Comparison of ENCODE assay signal across 26 mouse cellular contexts in the genomic region with DNA sequence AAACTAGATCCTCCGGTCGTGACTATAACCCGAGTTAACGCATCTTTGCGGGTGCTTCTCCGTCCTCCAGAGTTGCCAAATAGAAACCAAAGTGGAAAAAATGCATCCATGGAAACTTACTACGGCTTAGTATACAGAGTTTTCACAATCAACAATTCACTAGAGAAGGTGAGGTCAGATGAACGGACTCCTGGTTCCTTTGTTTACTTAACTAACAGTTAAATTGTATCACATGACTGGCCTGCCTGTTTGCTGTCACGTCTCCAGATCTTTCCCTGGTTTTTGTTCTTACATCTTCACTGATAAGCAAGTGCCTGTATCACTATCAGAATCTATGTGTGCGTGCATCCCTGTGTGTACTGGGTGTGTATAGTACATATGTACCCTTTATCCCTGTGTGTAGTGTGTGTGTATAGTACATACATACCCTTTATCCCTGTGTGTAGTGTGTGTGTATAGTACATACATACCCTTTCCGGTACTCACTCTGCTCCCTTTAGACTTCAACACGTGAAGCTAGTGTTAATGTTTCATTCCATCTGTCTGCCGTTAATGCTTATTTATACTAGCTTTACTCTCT. TPM values are rescaled to one million over a fixed set of nuclear protein-coding genes. Genes with fewer than 3 reads are reported as not detected.
DNase-seq lines count a peak whose midpoint lies in the region; ATAC-seq and TF ChIP-seq lines count a peak whose summit lies in the region.
"Had no signal": no experiment of that assay in that cellular context is flagged by ENCODE, and none has a peak within 500 bp of the region (broad histone marks: within the 10 kb centered on the region; RNA-seq: fewer than 3 reads in every experiment).

No protein-coding gene starts in this region.

- ATAC-seq in liver, embryonic 12.5 days, result no peak
- ATAC-seq in lung, postnatal 0 days, result peak; percentile 23; the same call in 1 of the 2 replicates
- ATAC-seq in intestine, postnatal 0 days, result 0 out of 2 replicates have a peak, but pooled peaks have one; percentile 41
- ATAC-seq in stomach, postnatal 0 days (ENCODE audit: low FRiP score, low TSS enrichment), result peak; percentile 47
- no peak for ATAC-seq in kidney, embryonic 14.5 days (ENCODE audit: low FRiP score, low TSS enrichment)
- ATAC-seq in CD4-positive, CD25-positive, alpha-beta regulatory T cell, adult 4 months, result no peak
- ATAC-seq: activated CD4-positive, CD25-positive, alpha-beta regulatory T cell, adult 4 months; forebrain, embryonic 13.5 days; forebrain, postnatal 0 days; Patski had no signal

- H3K27me3 ChIP-seq in liver, adult 2 months (ENCODE audit: control insufficient read depth, insufficient read depth, low read length), result no peaks in the 10 kb centered on the region
- H3K27me3 ChIP-seq in liver, embryonic 12.5 days (replicated peaks), result no peaks in the 10 kb centered on the region
- H3K27me3 ChIP-seq in lung, postnatal 0 days (replicated peaks; ENCODE audit: insufficient read depth, low read length), result no peaks in the 10 kb centered on the region
- H3K27me3 ChIP-seq in intestine, postnatal 0 days (replicated peaks; ENCODE audit: control insufficient read depth, insufficient read depth, low read length), result no peaks in the 10 kb centered on the region
- H3K27me3 ChIP-seq in stomach, postnatal 0 days (ENCODE audit: control insufficient read depth, insufficient read depth, low read length), result no peaks in the 10 kb centered on the region
- no peaks in the 10 kb centered on the region for H3K27me3 ChIP-seq in kidney, embryonic 14.5 days (ENCODE audit: control insufficient read depth, insufficient read depth, low read length)
- H3K27me3 ChIP-seq: CH12.LX; forebrain, embryonic 13.5 days; heart, embryonic 12.5 days had no signal

- DNase-seq in liver, adult 2 months (ENCODE audit: extremely low read depth, low read depth, low spot score), result peak; percentile 73
- peak; percentile 79 for DNase-seq in lung, postnatal 0 days (ENCODE audit: low spot score)
- DNase-seq in lung, postnatal 14 days, result no peak
- DNase-seq in stomach, postnatal 0 days (ENCODE audit: low spot score), result no peak
- DNase-seq: adrenal gland, adult 2 months; adrenal gland, postnatal 25 days; cerebellum, adult 2 months; cerebellum, postnatal 10 days; forebrain, postnatal 0 days; gastrocnemius, postnatal 14 days had no signal

- H3K79me2 ChIP-seq in liver, adult 2 months (ENCODE audit: control insufficient read depth, insufficient read depth, low read length), result no peaks in the 10 kb centered on the region

- H3K4me2 ChIP-seq in liver, embryonic 12.5 days, result no peak overlapping the region
- no peak overlapping the region for H3K4me2 ChIP-seq in lung, postnatal 0 days (replicated peaks; ENCODE audit: low read depth, low read length)
- no peak overlapping the region; the same call in 1 of the 2 replicates for H3K4me2 ChIP-seq in intestine, postnatal 0 days (replicated peaks; ENCODE audit: low read depth)
- 0 out of 2 replicates have a peak overlapping the region, but pooled peaks have one; percentile 19 for H3K4me2 ChIP-seq in stomach, postnatal 0 days (replicated peaks; ENCODE audit: low read depth)
- no peak overlapping the region for H3K4me2 ChIP-seq in kidney, embryonic 14.5 days (replicated peaks; ENCODE audit: low read depth, low read length)
- H3K4me2 ChIP-seq: forebrain, embryonic 13.5 days; heart, embryonic 12.5 days had no signal

- 29% methylated on average over 13 of the region's 13 CpGs for WGBS in liver, adult 2 months
- WGBS in liver, embryonic 12.5 days (ENCODE audit: insufficient replicate concordance), result 73% methylated on average over 13 of the region's 13 CpGs
- 32% methylated on average over 13 of the region's 13 CpGs for WGBS in lung, postnatal 0 days
- WGBS in intestine, postnatal 0 days, result 22% methylated on average over 13 of the region's 13 CpGs
- 24% methylated on average over 13 of the region's 13 CpGs for WGBS in stomach, postnatal 0 days
- WGBS in kidney, embryonic 14.5 days, result 77% methylated on average over 13 of the region's 13 CpGs

- H3K27ac ChIP-seq in liver, adult 2 months (replicated peaks; ENCODE audit: insufficient read depth, low read depth, low read length), result no peak overlapping the region
- H3K27ac ChIP-seq in liver, embryonic 12.5 days, result no peak overlapping the region
- H3K27ac ChIP-seq in lung, postnatal 0 days (ENCODE audit: low read length), result no peak overlapping the region
- no peak overlapping the region for H3K27ac ChIP-seq in intestine, postnatal 0 days (ENCODE audit: low read depth, low read length)
- no peak overlapping the region for H3K27ac ChIP-seq in stomach, postnatal 0 days (replicated peaks)
- no peak overlapping the region for H3K27ac ChIP-seq in kidney, embryonic 14.5 days (ENCODE audit: low read depth, low read length)
- H3K27ac ChIP-seq: embryonic facial prominence, embryonic 10.5 days; forebrain, embryonic 13.5 days; hindbrain, embryonic 10.5 days had no signal

- TF ChIP-seq EP300 in lung, postnatal 0 days (IDR thresholded peaks at IDR 0.05), result no peak; the same call in none of the 2 replicates
- TF ChIP-seq EP300 in stomach, postnatal 0 days (optimal IDR thresholded peaks at IDR 0.05), result no peak

- no peak overlapping the region for H3K4me3 ChIP-seq in liver, adult 2 months (ENCODE audit: insufficient read depth, low read depth, low read length)
- H3K4me3 ChIP-seq in liver, embryonic 12.5 days, result no peak overlapping the region
- no peak overlapping the region for H3K4me3 ChIP-seq in lung, postnatal 0 days (ENCODE audit: low read depth, low read length)
- no peak overlapping the region for H3K4me3 ChIP-seq in intestine, postnatal 0 days (ENCODE audit: low read depth, low read length)
- no peak overlapping the region for H3K4me3 ChIP-seq in stomach, postnatal 0 days (ENCODE audit: low read depth, low read length)
- no peak overlapping the region for H3K4me3 ChIP-seq in kidney, embryonic 14.5 days (ENCODE audit: low read length)
- H3K4me3 ChIP-seq: embryonic facial prominence, embryonic 10.5 days; forebrain, embryonic 13.5 days; heart, embryonic 12.5 days; hindbrain, embryonic 10.5 days had no signal

- TF ChIP-seq POLR2A in liver, adult 2 months (IDR thresholded peaks at IDR 0.05; ENCODE audit: extremely low read depth, insufficient read depth, low read length), result no peak

- H3K9ac ChIP-seq in liver, adult 2 months (ENCODE audit: low read depth, low read length), result no peak overlapping the region
- H3K9ac ChIP-seq in liver, embryonic 12.5 days, result no peak overlapping the region
- no peak overlapping the region for H3K9ac ChIP-seq in lung, postnatal 0 days (replicated peaks; ENCODE audit: low read depth)
- no peak overlapping the region for H3K9ac ChIP-seq in intestine, postnatal 0 days (ENCODE audit: low read depth, low read length)
- H3K9ac ChIP-seq in stomach, postnatal 0 days (ENCODE audit: low read length), result no peak overlapping the region
- no peak overlapping the region for H3K9ac ChIP-seq in kidney, embryonic 14.5 days (ENCODE audit: low read depth, low read length)
- H3K9ac ChIP-seq: forebrain, embryonic 13.5 days; forebrain, postnatal 0 days; heart, embryonic 12.5 days had no signal

- no peaks in the 10 kb centered on the region for H3K4me1 ChIP-seq in liver, adult 2 months (ENCODE audit: control insufficient read depth, insufficient read depth, low read length)
- H3K4me1 ChIP-seq in liver, embryonic 12.5 days, result no peaks in the 10 kb centered on the region
- H3K4me1 ChIP-seq in lung, postnatal 0 days (ENCODE audit: insufficient read depth, low read depth, low read length), result peaks cover 4% of the 10 kb centered on the region; the same call in 1 of the 2 replicates
- no peaks in the 10 kb centered on the region for H3K4me1 ChIP-seq in intestine, postnatal 0 days (replicated peaks; ENCODE audit: control insufficient read depth, insufficient read depth, low read length)
- no peaks in the 10 kb centered on the region for H3K4me1 ChIP-seq in stomach, postnatal 0 days (replicated peaks; ENCODE audit: control insufficient read depth, insufficient read depth)
- no peaks in the 10 kb centered on the region for H3K4me1 ChIP-seq in kidney, embryonic 14.5 days (ENCODE audit: control insufficient read depth, insufficient read depth, low read length)
- H3K4me1 ChIP-seq: embryonic facial prominence, embryonic 10.5 days; forebrain, embryonic 13.5 days; heart, embryonic 12.5 days; hindbrain, embryonic 10.5 days had no signal

- no peaks in the 10 kb centered on the region for H3K36me3 ChIP-seq in liver, adult 2 months (ENCODE audit: control insufficient read depth, insufficient read depth, low read length)
- H3K36me3 ChIP-seq in liver, embryonic 12.5 days, result no peaks in the 10 kb centered on the region
- no peaks in the 10 kb centered on the region for H3K36me3 ChIP-seq in lung, postnatal 0 days (ENCODE audit: insufficient read depth, low read length)
- no peaks in the 10 kb centered on the region for H3K36me3 ChIP-seq in intestine, postnatal 0 days (ENCODE audit: control insufficient read depth, insufficient read depth)
- no peaks in the 10 kb centered on the region for H3K36me3 ChIP-seq in stomach, postnatal 0 days (ENCODE audit: control insufficient read depth, insufficient read depth, low read length)
- H3K36me3 ChIP-seq in kidney, embryonic 14.5 days (ENCODE audit: control insufficient read depth, insufficient read depth, low read length), result no peaks in the 10 kb centered on the region
- H3K36me3 ChIP-seq: embryonic facial prominence, embryonic 10.5 days; heart, embryonic 12.5 days; hindbrain, embryonic 10.5 days had no signal

- no peaks in the 10 kb centered on the region for H3K9me3 ChIP-seq in liver, embryonic 12.5 days (replicated peaks)
- H3K9me3 ChIP-seq in lung, postnatal 0 days (ENCODE audit: low read length), result no peaks in the 10 kb centered on the region
- H3K9me3 ChIP-seq in intestine, postnatal 0 days (ENCODE audit: control insufficient read depth), result no peaks in the 10 kb centered on the region
- no peaks in the 10 kb centered on the region for H3K9me3 ChIP-seq in stomach, postnatal 0 days (ENCODE audit: control insufficient read depth, low read length)
- H3K9me3 ChIP-seq in kidney, embryonic 14.5 days (ENCODE audit: control insufficient read depth, low read length), result no peaks in the 10 kb centered on the region
- H3K9me3 ChIP-seq: embryonic facial prominence, embryonic 10.5 days; forebrain, embryonic 13.5 days; heart, embryonic 12.5 days; hindbrain, embryonic 10.5 days had no signal

- TF ChIP-seq CTCF in liver, adult 2 months (IDR thresholded peaks at IDR 0.05; ENCODE audit: low read depth, low read length), result no peak
- no peak for TF ChIP-seq CTCF in lung, postnatal 0 days (IDR thresholded peaks at IDR 0.05)
- TF ChIP-seq CTCF in intestine, postnatal 0 days (IDR thresholded peaks at IDR 0.05; ENCODE audit: low read depth), result no peak
- no peak for TF ChIP-seq CTCF in stomach, postnatal 0 days (IDR thresholded peaks at IDR 0.05; ENCODE audit: low read depth)

RNA-seq across cellular contexts. Expression of a gene that starts 9.9 kb away (rescaled TPM):
- total RNA-seq in liver, adult 2 months (2014; rRNA removed), result not detected in 2 replicates
- not detected in 2 replicates for polyA plus RNA-seq in liver, adult 2 months (2012; rRNA removed)
- polyA plus RNA-seq in liver, embryonic 12.5 days (2016; fragmentation: Nextera tagmentation; extraction: Ambion mirVana), result not detected in 2 replicates
- 0.05 and 0.12 TPM in 2 replicates for polyA plus RNA-seq in lung, postnatal 0 days (2015; fragmentation: Nextera tagmentation; extraction: Ambion mirVana)
- polyA plus RNA-seq in intestine, postnatal 0 days (2015; fragmentation: Nextera tagmentation; extraction: Ambion mirVana), result 0.12 and 0.18 TPM in 2 replicates
- not detected in 2 replicates for polyA plus RNA-seq in stomach, postnatal 0 days (2015; fragmentation: Nextera tagmentation; extraction: Ambion mirVana)
- not detected in 2 replicates for polyA plus RNA-seq in kidney, embryonic 14.5 days (2014; fragmentation: Nextera tagmentation; extraction: Ambion mirVana)
- not detected for polyA plus RNA-seq in CD4-positive, CD25-positive, alpha-beta regulatory T cell, adult 4 months (2017; shearing (Covaris generic))
- total RNA-seq: adrenal gland, adult 2 months; adrenal gland, postnatal 25 days; forebrain, postnatal 0 days; gastrocnemius, adult 18-20 months; gastrocnemius, postnatal 14 days; heart, adult 8-10 months; heart, postnatal 25 days had no signal
- polyA plus RNA-seq: activated CD4-positive, CD25-positive, alpha-beta regulatory T cell, adult 4 months; adrenal gland, adult 2 months; C2C12; cerebellum, adult 2 months; embryonic facial prominence, embryonic 10.5 days; forebrain, embryonic 13.5 days; forebrain, postnatal 0 days; heart, embryonic 12.5 days; heart, embryonic 16.5 days; hindbrain, embryonic 10.5 days; Patski had no signal

RNA-seq across cellular contexts. Expression of a gene that starts 40.0 kb away (rescaled TPM):
- 16.8 and 18.6 TPM in 2 replicates for total RNA-seq in liver, adult 2 months (2014; rRNA removed)
- polyA plus RNA-seq in liver, adult 2 months (2012; rRNA removed), result 7.1 and 9.0 TPM in 2 replicates
- 38.0 and 40.7 TPM in 2 replicates for polyA plus RNA-seq in liver, embryonic 12.5 days (2016; fragmentation: Nextera tagmentation; extraction: Ambion mirVana)
- 138 and 159 TPM in 2 replicates for polyA plus RNA-seq in lung, postnatal 0 days (2015; fragmentation: Nextera tagmentation; extraction: Ambion mirVana)
- 90.1 and 91.0 TPM in 2 replicates for polyA plus RNA-seq in intestine, postnatal 0 days (2015; fragmentation: Nextera tagmentation; extraction: Ambion mirVana)
- polyA plus RNA-seq in stomach, postnatal 0 days (2015; fragmentation: Nextera tagmentation; extraction: Ambion mirVana), result 72.1 and 72.9 TPM in 2 replicates
- 45.6 and 52.7 TPM in 2 replicates for polyA plus RNA-seq in kidney, embryonic 14.5 days (2014; fragmentation: Nextera tagmentation; extraction: Ambion mirVana)
- polyA plus RNA-seq in CD4-positive, CD25-positive, alpha-beta regulatory T cell, adult 4 months (2017; shearing (Covaris generic)), result 100 to 1,000 TPM; 424 to 434 TPM

Comparison
In these comparisons a context has a peak if more than half of its experiments do, and no peak if none do; other contexts are left out.
1. DNase-seq: peak in liver, adult 2 months (single experiment) and lung, postnatal 0 days (single experiment); none in lung, postnatal 14 days (single experiment) and stomach, postnatal 0 days (single experiment).
2. ATAC-seq: peak in lung, postnatal 0 days (single experiment), intestine, postnatal 0 days (single experiment) and stomach, postnatal 0 days (single experiment); none in liver, embryonic 12.5 days (single experiment), kidney, embryonic 14.5 days (single experiment) and CD4-positive, CD25-positive, alpha-beta regulatory T cell, adult 4 months (single experiment).